Mouse (Mus musculus): ENCODE results near the gene Slc13a4. TPM values are rescaled to one million over a fixed set of nuclear protein-coding genes. Genes with fewer than 3 reads are reported as not detected.

Gene Slc13a4
- polyA plus RNA-seq, 1 experiment from 2014 or later = 0.34 TPM

DNA sequence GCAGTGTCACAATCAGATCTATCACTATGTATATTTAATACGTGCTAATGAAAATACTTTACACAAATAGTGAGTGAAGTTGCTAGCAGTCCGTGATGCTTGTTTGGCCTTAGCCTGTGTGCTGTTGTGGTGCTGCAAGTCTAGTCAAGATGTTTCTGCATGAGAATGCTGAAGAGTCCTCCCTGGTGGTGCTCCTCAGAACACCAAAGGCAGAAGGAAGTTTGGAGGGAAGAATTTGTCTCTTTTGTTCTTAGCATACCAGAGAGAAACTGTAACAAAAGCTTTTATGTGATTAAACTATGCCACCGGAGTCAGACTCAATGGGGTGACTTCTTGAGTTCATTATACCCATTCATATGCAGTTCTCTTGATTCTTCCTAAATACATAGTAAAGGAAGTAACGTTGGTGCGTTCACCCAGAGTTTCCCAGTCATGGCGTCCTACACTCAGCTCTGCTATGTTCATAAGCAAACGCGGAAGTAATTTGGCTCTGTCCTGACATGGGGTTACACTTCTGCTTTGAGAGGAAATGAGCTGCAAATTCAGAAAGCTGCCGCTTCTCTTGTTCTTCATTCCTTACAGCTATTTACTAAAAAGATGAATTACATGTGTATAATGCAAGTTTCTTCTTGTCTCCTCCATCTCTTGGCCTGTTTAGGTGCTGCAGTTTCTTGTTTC lies 71.7 kb downstream of the Slc13a4 start:
- 84% methylated on average over 9 of the region's 9 CpGs for WGBS

DNA sequence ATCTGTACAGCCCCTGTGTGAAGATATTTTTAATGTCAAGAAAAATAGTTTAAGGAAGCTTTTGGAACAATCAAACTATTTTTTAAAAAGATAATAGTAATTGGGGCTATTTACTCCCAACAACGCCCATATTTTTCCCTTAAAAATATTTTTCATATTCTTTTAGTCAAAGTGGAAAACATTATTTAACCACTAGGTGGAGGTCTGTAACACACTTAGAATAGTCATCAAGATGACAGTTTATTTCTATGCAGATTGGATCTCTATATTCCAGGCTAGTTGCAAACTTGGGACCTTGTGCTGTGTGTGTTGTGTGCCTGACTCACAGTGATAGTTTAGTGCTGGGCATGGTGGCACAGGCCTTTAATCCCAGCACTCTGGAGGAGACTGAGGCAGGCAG lies 78.5 kb downstream of the Slc13a4 start:
- Histone ChIP-seq H3K27me3 (ENCODE audit: control insufficient read depth, insufficient read depth, low read length) (no peaks in the 10 kb centered on the region), H3K36me3 (ENCODE audit: control insufficient read depth, insufficient read depth, low read length) (peaks cover 26% of the 10 kb centered on the region), H3K4me2 (ENCODE audit: low read depth, low read length) (no peak overlapping the region), H3K4me1 (ENCODE audit: control insufficient read depth, insufficient read depth, low read length) (no peaks in the 10 kb centered on the region), H3K27ac (ENCODE audit: low read length) (no peak overlapping the region), H3K4me3 (replicated peaks; ENCODE audit: low read length) (no peak overlapping the region), H3K9me3 (replicated peaks; ENCODE audit: control insufficient read depth, low read length) (no peaks in the 10 kb centered on the region), H3K9ac (ENCODE audit: low read length) (no peak overlapping the region)
- ATAC-seq (ENCODE audit: insufficient read depth, low FRiP score) = no peak
- 92% methylated on average over 1 of the region's 1 CpGs for WGBS

More for the DNA sequence above, 71.7 kb downstream of the Slc13a4 start:
- Histone ChIP-seq H3K4me3 (replicated peaks; ENCODE audit: low read length) (no peak overlapping the region), H3K27ac (ENCODE audit: low read length) (no peak overlapping the region), H3K36me3 (ENCODE audit: control insufficient read depth, insufficient read depth, low read length) (peaks cover 31% of the 10 kb centered on the region), H3K9ac (ENCODE audit: low read length) (no peak overlapping the region), H3K27me3 (ENCODE audit: control insufficient read depth, insufficient read depth, low read length) (no peaks in the 10 kb centered on the region), H3K4me2 (ENCODE audit: low read depth, low read length) (no peak overlapping the region), H3K4me1 (ENCODE audit: control insufficient read depth, insufficient read depth, low read length) (no peaks in the 10 kb centered on the region), H3K9me3 (replicated peaks; ENCODE audit: control insufficient read depth, low read length) (no peaks in the 10 kb centered on the region)
- ATAC-seq (ENCODE audit: insufficient read depth, low FRiP score) = no peak

DNA sequence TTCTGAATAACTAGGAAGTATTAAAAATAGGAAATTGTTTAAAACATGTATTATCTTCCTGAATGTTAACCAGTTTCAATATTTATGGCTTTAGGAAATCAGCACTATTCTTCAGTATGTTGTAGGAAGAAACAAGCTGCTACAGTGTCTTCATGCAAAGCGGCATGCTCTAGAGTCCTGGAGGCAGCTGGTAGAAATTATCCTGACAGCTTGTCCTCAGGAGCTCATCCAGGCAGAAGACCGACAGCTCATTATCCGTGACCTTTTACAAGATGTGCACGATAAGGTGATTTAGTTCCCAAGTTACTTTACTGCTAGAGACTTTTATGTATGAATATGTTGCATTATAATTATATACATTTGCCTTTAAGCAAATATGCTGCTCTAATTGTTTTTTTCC lies 82.2 kb downstream of the Slc13a4 start:
- Histone ChIP-seq H3K4me2 (ENCODE audit: low read depth, low read length) (no peak overlapping the region), H3K9ac (ENCODE audit: low read length) (no peak overlapping the region), H3K4me3 (replicated peaks; ENCODE audit: low read length) (no peak overlapping the region), H3K27me3 (ENCODE audit: control insufficient read depth, insufficient read depth, low read length) (no peaks in the 10 kb centered on the region), H3K9me3 (replicated peaks; ENCODE audit: control insufficient read depth, low read length) (no peaks in the 10 kb centered on the region), H3K4me1 (ENCODE audit: control insufficient read depth, insufficient read depth, low read length) (no peaks in the 10 kb centered on the region), H3K27ac (ENCODE audit: low read length) (no peak overlapping the region), H3K36me3 (ENCODE audit: control insufficient read depth, insufficient read depth, low read length) (peaks cover 9% of the 10 kb centered on the region; the same call in 1 of the 2 replicates)
- ATAC-seq (ENCODE audit: insufficient read depth, low FRiP score) = no peak
- WGBS = 90% methylated on average over 4 of the region's 4 CpGs

Other genes starting within 250 kb of the Slc13a4 start
- 20.9 and 21.6 TPM in 2 replicates for gene Cnot4, start 174.4 kb downstream of the Slc13a4 start, polyA plus RNA-seq (2015; fragmentation: Nextera tagmentation; extraction: Ambion mirVana)
- gene Nup205, start 130.7 kb downstream of the Slc13a4 start, polyA plus RNA-seq (2015; fragmentation: Nextera tagmentation; extraction: Ambion mirVana) = 28.8 and 30.8 TPM in 2 replicates
- gene Fam180a, start 18.0 kb upstream of the Slc13a4 start, polyA plus RNA-seq (2015; fragmentation: Nextera tagmentation; extraction: Ambion mirVana) = 1.8 and 1.9 TPM in 2 replicates
- gene Mtpn, start 231.8 kb upstream of the Slc13a4 start, polyA plus RNA-seq (2015; fragmentation: Nextera tagmentation; extraction: Ambion mirVana) = 164 and 167 TPM in 2 replicates